Mouse (Mus musculus) regulatory T cell (primary cell): ENCODE measurements at regions not wholly inside any gene's neighbourhood (a gene's known extent, or its start where the extent isn't known, plus 50 kb on each side); places are given as distances from the start of the nearest gene placed in this dataset.

ENCODE experiments used
- in situ Hi-C: fragments of 300-600 bp; cut with MboI, MseI; formaldehyde crosslinking; loops from one replicate; pipeline ENCODE4 v1.15.1; 2025; ENCODE audit warnings: high pct_unique_total_duplicates

- in situ Hi-C loops = no loop called here
These were observed 247.6 kb upstream of the Habp2 start for GRCm38 (mm10) chr19:56039091-56040004.

- in situ Hi-C loops = no loop called here
These were observed 245.0 kb upstream of the Habp2 start for GRCm38 (mm10) chr19:56041930-56042329.

- in situ Hi-C loops = no loop called here
These were observed 240.1 kb upstream of the Habp2 start for GRCm38 (mm10) chr19:56046784-56047390.

- in situ Hi-C loops = no loop called here
These were observed 232.8 kb upstream of the Habp2 start for GRCm38 (mm10) chr19:56054186-56054585.

GRCm38 (mm10) chr19:56056397-56056796 lies 230.5 kb upstream of the Habp2 start:
- in situ Hi-C loops = no loop called here

- in situ Hi-C loops = no loop called here
These were observed 224.9 kb upstream of the Habp2 start for GRCm38 (mm10) chr19:56061882-56062540.

GRCm38 (mm10) chr19:56063099-56063498 lies 223.8 kb upstream of the Habp2 start:
- in situ Hi-C loops = no loop called here

GRCm38 (mm10) chr19:56065730-56066129 lies 221.2 kb upstream of the Habp2 start:
- in situ Hi-C loops = no loop called here

GRCm38 (mm10) chr19:56068165-56068564 lies 218.8 kb upstream of the Habp2 start:
- in situ Hi-C loops = no loop called here

- in situ Hi-C loops = no loop called here
These were observed 218.1 kb upstream of the Habp2 start for GRCm38 (mm10) chr19:56068854-56069253.

- in situ Hi-C loops = no loop called here
These were observed 217.7 kb upstream of the Habp2 start for GRCm38 (mm10) chr19:56069266-56069665.

GRCm38 (mm10) chr19:56071340-56071739 lies 215.6 kb upstream of the Habp2 start:
- in situ Hi-C loops = no loop called here

- in situ Hi-C loops = no loop called here
These were observed 210.8 kb upstream of the Habp2 start for GRCm38 (mm10) chr19:56076128-56076527.

- in situ Hi-C loops = no loop called here
These were observed 209.4 kb upstream of the Habp2 start for GRCm38 (mm10) chr19:56077491-56077890.

- in situ Hi-C loops = no loop called here
These were observed 200.4 kb upstream of the Habp2 start for GRCm38 (mm10) chr19:56086413-56087083.

- in situ Hi-C loops = no loop called here
These were observed 199.8 kb upstream of the Habp2 start for GRCm38 (mm10) chr19:56087127-56087526.

GRCm38 (mm10) chr19:56089795-56090375 lies 197.1 kb upstream of the Habp2 start:
- in situ Hi-C loops = no loop called here

GRCm38 (mm10) chr19:56091581-56091980 lies 195.4 kb upstream of the Habp2 start:
- in situ Hi-C loops = no loop called here

- in situ Hi-C loops = no loop called here
These were observed 191.1 kb upstream of the Habp2 start for GRCm38 (mm10) chr19:56095873-56096272.

GRCm38 (mm10) chr19:56099725-56100124 lies 187.2 kb upstream of the Habp2 start:
- in situ Hi-C loops = loop anchor here (10.0 kb wide), 1 partner anchor 1795 kb away; no protein-coding TSS in a partner anchor

- in situ Hi-C loops = loop anchor here (10.0 kb wide), 1 partner anchor 1796 kb away; no protein-coding TSS in a partner anchor
These were observed 186.6 kb upstream of the Habp2 start for GRCm38 (mm10) chr19:56100131-56100872.
